Mouse (Mus musculus): Measurements from ENCODE around the gene Tomm6. TPM values are rescaled to one million over a fixed set of nuclear protein-coding genes. Genes with fewer than 3 reads are reported as not detected.
A peak's percentile ranks its signal among the peaks of the same experiment; 100 is the strongest.

The Tomm6 gene
- total RNA-seq, 1 experiment, result 54.7 TPM

DNA sequence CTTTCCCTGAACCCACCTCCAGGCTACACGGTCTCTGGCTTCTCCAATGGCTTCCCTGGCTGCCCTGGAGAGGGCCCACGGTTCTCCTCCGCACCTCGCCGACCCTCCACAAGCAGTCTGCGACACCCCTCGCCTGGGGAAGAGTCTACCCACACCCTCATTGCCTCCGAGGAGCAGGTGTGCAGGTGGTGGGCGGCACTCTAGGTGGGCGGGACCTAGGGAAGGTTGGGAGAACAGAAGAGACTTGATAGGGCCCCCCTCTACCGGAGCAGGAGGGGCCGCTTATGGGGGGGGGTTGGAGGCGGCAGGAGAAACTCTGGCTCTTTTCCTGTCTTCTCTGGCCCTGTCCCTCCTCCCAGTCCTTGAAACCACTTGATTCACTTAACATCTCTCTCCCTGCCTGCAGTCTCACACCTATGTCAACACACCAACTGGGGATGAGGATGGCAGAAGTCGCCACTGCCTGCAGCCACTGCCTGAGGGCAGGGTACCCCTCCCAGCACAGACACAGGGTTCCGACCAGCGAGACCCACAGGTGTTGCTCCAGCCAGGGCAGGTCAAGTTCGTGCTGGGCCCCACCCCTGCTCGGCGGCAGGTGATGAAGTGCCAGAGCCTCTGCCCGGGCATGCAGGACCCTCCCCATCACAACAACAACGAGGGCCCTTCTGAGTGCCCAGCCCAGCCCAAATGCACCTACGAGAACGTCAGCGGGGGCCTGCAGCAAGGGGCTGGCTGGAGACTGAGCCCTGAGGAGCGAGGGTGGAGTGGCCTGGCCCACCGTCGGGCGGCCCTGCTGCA is 14.6 kb upstream of the Tomm6 start:
- Histone ChIP-seq H3K9me3 (ENCODE audit: control insufficient read depth, insufficient read depth, low read depth, low read length) (no peaks in the 10 kb centered on the region), H3K4me3 (ENCODE audit: insufficient read depth in 1 of 2, low read depth in 1 of 2, low read length in 2 of 2, poor library complexity in 1 of 2, severe bottlenecking in 1 of 2) (peak overlapping the region; percentile 48 to 57), H3K27ac (ENCODE audit: insufficient read depth, low read depth, low read length, poor library complexity, severe bottlenecking) (peak overlapping the region; percentile 84), H3K9ac (ENCODE audit: insufficient read depth, low read depth, low read length, poor library complexity, severe bottlenecking) (peak overlapping the region; percentile 80), H3K36me3 (ENCODE audit: control insufficient read depth, insufficient read depth, low read length, poor library complexity, severe bottlenecking) (peaks cover 14% of the 10 kb centered on the region; the same call in 1 of the 2 replicates), H3K4me1 (ENCODE audit: control insufficient read depth in 2 of 2, insufficient read depth in 2 of 2, low read length in 2 of 2, poor library complexity in 1 of 2) (peaks cover 0 to 36% of the 10 kb centered on the region in 2 experiments; a peak in 3 of 4 replicates)
- no peak for DNase-seq (ENCODE audit: low read depth, low spot score)
- in situ Hi-C loops (cut with MboI; ENCODE audit: low sequenced_read_pairs in 2 of 2, unreplicated experiment in 2 of 2), result no loop called here
- no peak for TF ChIP-seq ZNF384 (IDR thresholded peaks at IDR 0.05; ENCODE audit: low read depth, low read length)

DNA sequence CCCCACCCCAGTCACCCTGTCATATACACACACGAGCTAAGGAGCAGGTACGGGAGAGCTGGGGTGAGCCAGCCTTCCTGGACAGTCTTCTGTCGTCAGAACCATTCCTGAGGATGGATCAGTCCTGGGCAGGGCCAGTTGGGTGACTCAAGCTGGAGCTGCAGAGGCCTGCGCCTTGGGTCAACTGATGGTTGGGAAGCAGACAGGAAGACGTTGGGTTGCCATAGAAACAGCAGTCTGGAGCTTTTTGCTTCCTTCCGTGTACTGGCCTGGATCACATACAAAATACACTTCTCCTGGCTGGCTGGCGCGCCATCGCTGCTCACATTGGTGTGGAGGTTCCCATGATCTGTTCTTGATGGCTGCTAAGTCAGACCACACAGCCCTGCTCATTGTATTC is 13.6 kb upstream of the Tomm6 start:
- TF ChIP-seq HCFC1 (IDR thresholded peaks at IDR 0.05; ENCODE audit: borderline replicate concordance, insufficient read depth, low read length) (no peak), ZNF384 (IDR thresholded peaks at IDR 0.05; ENCODE audit: low read depth, low read length) (no peak), CHD2 (IDR thresholded peaks at IDR 0.05; ENCODE audit: low read depth, low read length) (no peak), MAFK (IDR thresholded peaks at IDR 0.05; ENCODE audit: insufficient read depth, low read depth, low read length) (no peak), ZC3H11A (IDR thresholded peaks at IDR 0.05; ENCODE audit: borderline replicate concordance, low read depth, low read length) (no peak)
- no peak for DNase-seq (ENCODE audit: low read depth, low spot score)

GRCm38 (mm10) chr17:47699055-47699454 is 10.9 kb upstream of the Tomm6 start:
- Histone ChIP-seq H3K4me3 (ENCODE audit: insufficient read depth in 1 of 2, low read depth in 1 of 2, low read length in 2 of 2, poor library complexity in 1 of 2, severe bottlenecking in 1 of 2) (no peak overlapping the region), H3K4me1 (ENCODE audit: control insufficient read depth in 2 of 2, insufficient read depth in 2 of 2, low read length in 2 of 2, poor library complexity in 1 of 2) (peaks cover 0 to 17% of the 10 kb centered on the region in 2 experiments; a peak in 2 of 4 replicates), H3K9ac (ENCODE audit: insufficient read depth, low read depth, low read length, poor library complexity, severe bottlenecking) (no peak overlapping the region), H3K27ac (ENCODE audit: insufficient read depth, low read depth, low read length, poor library complexity, severe bottlenecking) (no peak overlapping the region), H3K36me3 (ENCODE audit: control insufficient read depth, insufficient read depth, low read length, poor library complexity, severe bottlenecking) (peaks cover 14% of the 10 kb centered on the region; the same call in 1 of the 2 replicates), H3K9me3 (ENCODE audit: control insufficient read depth, insufficient read depth, low read depth, low read length) (no peaks in the 10 kb centered on the region)
- no peak for DNase-seq (ENCODE audit: low read depth, low spot score)
- TF ChIP-seq HCFC1 (IDR thresholded peaks at IDR 0.05; ENCODE audit: borderline replicate concordance, insufficient read depth, low read length) (no peak), ZNF384 (IDR thresholded peaks at IDR 0.05; ENCODE audit: low read depth, low read length) (no peak), CHD2 (IDR thresholded peaks at IDR 0.05; ENCODE audit: low read depth, low read length) (no peak), MAFK (IDR thresholded peaks at IDR 0.05; ENCODE audit: insufficient read depth, low read depth, low read length) (no peak)
- in situ Hi-C loops (cut with MboI; ENCODE audit: low sequenced_read_pairs in 2 of 2, unreplicated experiment in 2 of 2), result no loop called here

More for the DNA sequence above, 13.6 kb upstream of the Tomm6 start:
- Histone ChIP-seq H3K9ac (ENCODE audit: insufficient read depth, low read depth, low read length, poor library complexity, severe bottlenecking) (no peak overlapping the region), H3K9me3 (ENCODE audit: control insufficient read depth, insufficient read depth, low read depth, low read length) (no peaks in the 10 kb centered on the region), H3K36me3 (ENCODE audit: control insufficient read depth, insufficient read depth, low read length, poor library complexity, severe bottlenecking) (peaks cover 14% of the 10 kb centered on the region; the same call in 1 of the 2 replicates), H3K27ac (ENCODE audit: insufficient read depth, low read depth, low read length, poor library complexity, severe bottlenecking) (no peak overlapping the region), H3K4me1 (ENCODE audit: control insufficient read depth in 2 of 2, insufficient read depth in 2 of 2, low read length in 2 of 2, poor library complexity in 1 of 2) (peaks cover 0 to 27% of the 10 kb centered on the region in 2 experiments; a peak in 3 of 4 replicates), H3K4me3 (ENCODE audit: insufficient read depth in 1 of 2, low read depth in 1 of 2, low read length in 2 of 2, poor library complexity in 1 of 2, severe bottlenecking in 1 of 2) (no peak overlapping the region)
- in situ Hi-C loops (cut with MboI; ENCODE audit: low sequenced_read_pairs in 2 of 2, unreplicated experiment in 2 of 2), result no loop called here

DNA sequence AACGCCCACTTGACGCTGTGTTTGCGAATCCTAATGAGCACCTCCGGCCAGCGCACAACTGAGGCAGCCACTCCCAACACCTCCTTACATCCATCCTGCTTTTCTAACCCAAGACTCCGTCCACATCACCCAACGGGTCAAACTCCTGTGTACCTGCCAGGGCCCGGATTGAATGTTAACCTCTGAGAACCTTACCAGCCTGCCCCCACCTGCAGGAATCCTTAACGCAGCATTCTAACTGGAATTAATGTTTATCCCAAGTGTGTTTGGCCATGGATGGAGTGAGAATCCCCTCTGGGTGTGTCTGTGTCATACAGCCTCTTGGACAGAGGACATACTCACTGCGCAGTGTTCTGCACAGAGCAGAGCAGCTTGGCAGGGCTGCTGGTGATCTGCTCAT is 10.0 kb upstream of the Tomm6 start:
- DNase-seq (ENCODE audit: low read depth, low spot score), result no peak
- Histone ChIP-seq H3K4me1 (ENCODE audit: control insufficient read depth in 2 of 2, insufficient read depth in 2 of 2, low read length in 2 of 2, poor library complexity in 1 of 2) (peaks cover 0 to 20% of the 10 kb centered on the region in 2 experiments; a peak in 2 of 4 replicates), H3K4me3 (ENCODE audit: insufficient read depth in 1 of 2, low read depth in 1 of 2, low read length in 2 of 2, poor library complexity in 1 of 2, severe bottlenecking in 1 of 2) (no peak overlapping the region), H3K27ac (ENCODE audit: insufficient read depth, low read depth, low read length, poor library complexity, severe bottlenecking) (no peak overlapping the region), H3K36me3 (ENCODE audit: control insufficient read depth, insufficient read depth, low read length, poor library complexity, severe bottlenecking) (peaks cover 14% of the 10 kb centered on the region; the same call in 1 of the 2 replicates), H3K9me3 (ENCODE audit: control insufficient read depth, insufficient read depth, low read depth, low read length) (no peaks in the 10 kb centered on the region), H3K9ac (ENCODE audit: insufficient read depth, low read depth, low read length, poor library complexity, severe bottlenecking) (no peak overlapping the region; the same call in 1 of the 2 replicates)
- TF ChIP-seq CHD2 (IDR thresholded peaks at IDR 0.05; ENCODE audit: low read depth, low read length), result no peak
- TF ChIP-seq MAFK (IDR thresholded peaks at IDR 0.05; ENCODE audit: insufficient read depth, low read depth, low read length), result no peak
- TF ChIP-seq HCFC1 (IDR thresholded peaks at IDR 0.05; ENCODE audit: borderline replicate concordance, insufficient read depth, low read length), result no peak
- TF ChIP-seq ZNF384 (IDR thresholded peaks at IDR 0.05; ENCODE audit: low read depth, low read length), result no peak
- TF ChIP-seq ZC3H11A (IDR thresholded peaks at IDR 0.05; ENCODE audit: borderline replicate concordance, low read depth, low read length), result no peak
- in situ Hi-C loops (cut with MboI; ENCODE audit: low sequenced_read_pairs in 2 of 2, unreplicated experiment in 2 of 2), result no loop called here
